Mouse (Mus musculus) neural tube, embryonic 10.5 days (tissue): ENCODE measurements around the gene Fam205a3.
"Not testable (repeated sequence)": the region's sequence is repeated elsewhere in the genome, so short reads cannot be mapped to it uniquely, and the experiment has no call there.

Experiments used
- DNase-seq: peaks from one replicate; pipeline ENCODE4 v3.0.0-alpha.2; 2017; ENCODE audit warnings: low spot score; ENCODE audit errors: extremely low spot score

The Fam205a3 gene

DNA sequence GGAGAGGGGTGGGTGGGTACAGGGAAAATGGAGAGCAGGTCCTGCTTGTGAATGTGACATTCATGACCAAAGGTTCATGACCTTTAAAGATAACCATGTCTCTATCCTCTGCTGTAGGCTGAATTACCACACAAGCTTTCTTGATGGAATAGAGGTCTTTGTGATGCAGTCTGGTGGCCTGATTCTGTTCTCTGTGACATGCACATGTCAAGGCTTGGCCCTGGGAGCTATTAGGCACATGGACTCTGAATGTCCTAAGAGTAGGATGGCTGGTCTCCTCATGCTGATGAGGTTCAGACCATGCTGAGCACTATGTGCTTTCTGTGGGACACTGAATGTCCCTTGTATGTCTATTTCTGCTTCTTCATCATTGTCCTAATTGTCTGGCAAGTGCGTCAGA is at the start of gene Fam205a3:
Gene Fam205a3, plus strand, starts transcription at position 301 of the 400 bp plus-strand sequence.
- not testable (repeated sequence) for DNase-seq

DNA sequence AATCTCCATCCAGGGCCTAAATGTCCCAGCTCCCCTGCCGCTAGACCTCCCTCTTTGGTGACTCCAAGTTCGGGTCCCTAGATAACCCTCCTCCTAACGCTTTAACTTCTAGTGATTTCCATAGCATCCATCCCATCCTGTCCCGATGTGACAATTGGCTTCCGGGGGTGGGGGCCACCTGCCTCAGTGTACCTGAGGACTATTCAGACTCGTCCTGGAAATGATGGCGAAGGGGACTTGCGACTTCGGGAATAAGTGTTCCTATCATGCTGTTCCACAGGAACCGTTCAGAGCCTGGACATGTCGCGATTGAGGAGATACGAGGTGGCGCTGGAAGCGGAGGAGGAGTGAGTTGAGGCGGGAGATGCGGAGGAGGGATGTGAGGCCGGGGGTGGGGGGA is 24.2 kb upstream of the Fam205a3 start, which contains the start of gene Gm21953:
Gene Gm21953, plus strand, starts transcription at position 301 of the 400 bp plus-strand sequence.
- DNase-seq = not testable (repeated sequence)
